Mouse (Mus musculus) CD4-positive, CD25-positive, alpha-beta regulatory T cell, adult 2 months (primary cell): ENCODE results near the gene Mup13.
"Not testable (repeated sequence)": the region's sequence is repeated elsewhere in the genome, so short reads cannot be mapped to it uniquely, and the experiment has no call there.

Experiments used
- DNase-seq: peaks from one replicate; pipeline ENCODE4 v3.0.0-alpha.2; 2012; ENCODE audit warnings: low read depth, low spot score

Gene Mup13

DNA sequence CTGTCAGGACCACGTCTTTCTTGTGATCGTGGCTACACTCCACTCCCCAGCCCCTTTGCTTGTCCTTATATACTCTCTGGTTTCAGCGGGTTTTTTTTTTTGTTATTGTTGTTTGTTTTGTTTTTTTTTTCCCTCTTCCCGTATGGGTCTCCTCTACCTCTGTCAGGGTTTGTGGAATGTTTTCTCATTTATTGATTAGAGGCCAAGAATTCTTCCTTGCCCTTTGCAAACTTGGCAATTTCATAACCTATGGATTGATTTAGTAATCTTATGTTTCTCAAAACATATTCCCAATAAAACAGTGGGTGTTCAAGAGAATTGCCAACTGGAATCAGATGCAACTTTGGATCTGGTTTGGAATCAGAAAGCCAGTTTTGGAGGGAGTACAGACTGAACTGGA lies at the start of gene Mup13:
Gene Mup13, minus strand, starts transcription at position 101 of the 400 bp plus-strand sequence.
- not testable (repeated sequence) for DNase-seq
